Mouse (Mus musculus) ES-Bruce4 (cell line): ENCODE data around the gene Lipc.

Source experiments
- CTCF ChIP-seq: IDR thresholded peaks from one replicate; pipeline ENCODE4 v1.8.1; 2011; ENCODE audit warnings: low read depth, low read length
- EP300 ChIP-seq: IDR thresholded peaks from 2 replicates; pipeline ENCODE4 v1.6.1; 2011; ENCODE audit warnings: low read depth, low read length; ENCODE audit not compliant: insufficient read depth
- POLR2A ChIP-seq: IDR thresholded peaks from one replicate; pipeline ENCODE4 v1.8.1; 2011; ENCODE audit warnings: low read length; ENCODE audit not compliant: insufficient read depth

DNA sequence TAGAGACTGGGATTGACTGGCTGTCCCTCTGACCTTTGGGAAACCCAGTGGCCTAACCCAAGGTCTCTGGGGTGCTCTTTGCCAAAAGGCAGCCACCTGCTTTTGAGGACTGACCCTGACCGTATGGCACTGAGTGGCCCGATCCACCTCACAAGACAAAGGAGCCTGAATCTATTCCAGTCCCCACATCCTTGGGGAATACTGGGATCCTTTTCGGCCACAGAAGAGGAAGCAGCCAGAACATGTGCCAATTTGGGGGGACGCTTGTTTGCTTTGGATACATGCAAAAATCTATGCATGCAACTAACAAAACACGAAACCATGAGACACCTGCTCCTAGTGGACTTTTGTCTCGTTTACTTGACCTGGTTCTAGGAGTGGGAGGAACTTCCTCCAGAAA lies 41.7 kb downstream of the Lipc start:
- no peak for TF ChIP-seq CTCF
- TF ChIP-seq EP300: no peak
- no peak for TF ChIP-seq POLR2A
